Mouse (Mus musculus) erythroblast, embryonic 14.5 days (primary cell): ENCODE data around the gene Dpp8.

Source experiments
- GATA1 ChIP-seq: IDR thresholded peaks from 2 replicates; pipeline ENCODE4 v1.6.1; 2012; ENCODE audit warnings: low read length, inconsistent platforms, mixed read lengths
- TAL1 ChIP-seq: IDR thresholded peaks from 3 replicates; pipeline ENCODE4 v1.6.1; 2012; ENCODE audit warnings: low read length, inconsistent platforms, mixed read lengths

- TF ChIP-seq GATA1 (no peak), TAL1 (no peak)
Observed at GRCm38 (mm10) chr9:65036861-65037260, 4.6 kb downstream of the Dpp8 start.
